15 mouse cellular contexts compared by ENCODE assay signal in the genomic region with DNA sequence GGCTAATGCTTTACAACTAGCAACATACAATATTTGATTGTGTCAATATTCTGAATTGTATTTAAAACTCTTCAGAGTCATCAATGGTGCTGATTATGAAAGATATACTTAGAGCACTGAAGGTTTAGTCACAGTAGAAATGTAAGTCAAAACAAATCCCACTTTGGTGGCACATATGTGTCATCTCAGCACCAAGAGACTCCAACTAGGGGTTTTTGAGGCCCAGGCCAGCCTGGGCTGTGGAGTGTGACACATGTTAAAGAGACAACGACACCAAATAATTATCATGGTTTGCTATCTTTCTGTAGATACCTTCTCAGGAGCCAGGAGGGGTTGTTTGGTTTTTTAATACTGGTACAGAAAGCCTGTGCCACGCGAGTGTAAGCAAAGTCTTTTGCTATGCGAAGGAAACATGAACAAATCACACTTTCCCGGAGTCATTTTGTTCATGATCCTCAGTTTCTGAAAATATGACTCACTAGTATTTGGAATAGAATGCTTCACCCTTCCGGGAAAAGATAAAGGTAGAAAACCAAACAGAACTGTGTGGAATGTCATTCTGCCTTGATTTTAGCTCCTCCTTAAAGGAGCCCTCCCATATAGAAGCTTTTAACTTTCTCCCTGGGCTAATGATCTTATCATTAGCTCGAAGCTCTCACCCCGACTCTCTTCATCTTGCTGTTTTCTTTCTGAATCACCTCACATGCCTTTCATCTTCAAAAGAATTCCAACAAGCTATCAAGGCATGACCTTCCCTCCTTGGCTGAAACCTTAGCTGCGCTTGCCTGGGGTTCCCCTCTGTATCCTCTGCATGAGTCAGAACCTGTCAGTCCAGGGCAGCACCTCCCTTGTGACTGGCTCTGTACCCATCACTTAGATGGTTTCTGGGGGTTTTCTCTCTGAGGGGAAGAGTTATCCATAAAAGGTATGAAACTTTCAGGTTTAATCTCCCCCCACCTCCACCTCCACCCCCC. TPM values are rescaled to one million over a fixed set of nuclear protein-coding genes. Genes with fewer than 3 reads are reported as not detected.
DNase-seq lines count a peak whose midpoint lies in the region; ATAC-seq and TF ChIP-seq lines count a peak whose summit lies in the region.
"Had no signal": no experiment of that assay in that cellular context is flagged by ENCODE, and none has a peak within 500 bp of the region (broad histone marks: within the 10 kb centered on the region; RNA-seq: fewer than 3 reads in every experiment).

No protein-coding gene starts in this region.

- peaks cover 13% of the 10 kb centered on the region; the same call in 1 of the 2 replicates for H3K4me1 ChIP-seq in kidney, embryonic 15.5 days
- H3K4me1 ChIP-seq: liver, embryonic 15.5 days; midbrain, embryonic 12.5 days had no signal

- H3K27me3 ChIP-seq in kidney, embryonic 15.5 days, result no peaks in the 10 kb centered on the region
- no peaks in the 10 kb centered on the region for H3K27me3 ChIP-seq in Patski
- H3K27me3 ChIP-seq: embryonic facial prominence, embryonic 13.5 days; midbrain, embryonic 12.5 days had no signal

- H3K4me2 ChIP-seq in kidney, embryonic 15.5 days, result no peak overlapping the region
- H3K4me2 ChIP-seq: embryonic facial prominence, embryonic 13.5 days; liver, embryonic 15.5 days; midbrain, embryonic 12.5 days had no signal

- H3K9ac ChIP-seq in kidney, embryonic 15.5 days, result no peak overlapping the region
- H3K9ac ChIP-seq: embryonic facial prominence, embryonic 13.5 days; liver, embryonic 15.5 days; midbrain, embryonic 12.5 days had no signal

- in situ Hi-C loops in Patski (cut with MboI; ENCODE audit: low pct_unique_long_range_greater_than_20kb), result no loop called here

- no peak for TF ChIP-seq CTCF in Patski (IDR thresholded peaks at IDR 0.05)

- H3K9me3 ChIP-seq in kidney, embryonic 15.5 days (replicated peaks), result no peaks in the 10 kb centered on the region
- H3K9me3 ChIP-seq: embryonic facial prominence, embryonic 13.5 days; liver, embryonic 15.5 days; midbrain, embryonic 12.5 days had no signal

- WGBS in kidney, embryonic 15.5 days, result 51% methylated on average over 9 of the region's 9 CpGs

- ATAC-seq in kidney, embryonic 15.5 days (replicated peaks; ENCODE audit: low FRiP score), result peak; percentile 94
- ATAC-seq in Patski, result peak; percentile 99
- ATAC-seq: hindbrain, postnatal 0 days had no signal

- CTCF ChIA-PET in Patski (lab: Charles Lee), result interaction anchor here (0.6 to 5.7 kb wide), 5 partner anchors 16 to 399 kb away, joined by 3 to 43 read pairs (median 3); no protein-coding TSS in a partner anchor

- POLR2A ChIA-PET in Patski (lab: Charles Lee), result no interaction called here

- peak; percentile 42 to 77 for DNase-seq in adrenal gland, adult (ENCODE audit: inconsistent age in 2 of 2, low spot score in 1 of 2)
- DNase-seq in adrenal gland, postnatal 25 days, result no peak
- no peak for DNase-seq in kidney, postnatal 14 days
- DNase-seq in Patski (ENCODE audit: low read depth, low spot score), result peak; percentile 79
- DNase-seq in mesoderm, embryonic 11.5 days (ENCODE audit: low read depth, low spot score), result peak; percentile 17
- DNase-seq in urinary bladder, postnatal 4 days (ENCODE audit: low spot score in 2 of 2), result no peak
- no peak for DNase-seq in cerebellum, adult 9-10 months
- DNase-seq: cerebellum, adult 9-11 months; heart, postnatal 14 days; thymus, adult 2 months had no signal

- H3K4me3 ChIP-seq in kidney, embryonic 15.5 days (replicated peaks), result no peak overlapping the region
- H3K4me3 ChIP-seq: embryonic facial prominence, embryonic 13.5 days; liver, embryonic 15.5 days; midbrain, embryonic 12.5 days had no signal

- H3K36me3 ChIP-seq in kidney, embryonic 15.5 days, result peaks cover 22% of the 10 kb centered on the region
- H3K36me3 ChIP-seq: liver, embryonic 15.5 days; midbrain, embryonic 12.5 days had no signal

- no peak overlapping the region for H3K27ac ChIP-seq in kidney, embryonic 15.5 days
- H3K27ac ChIP-seq: embryonic facial prominence, embryonic 13.5 days; hindbrain, postnatal 0 days; liver, embryonic 15.5 days; midbrain, embryonic 12.5 days had no signal

RNA-seq across cellular contexts. Expression of a gene that starts 31.3 kb away (rescaled TPM):
- 18.3 and 19.0 TPM in 2 replicates for total RNA-seq in adrenal gland, postnatal 25 days (2021)
- polyA plus RNA-seq in kidney, embryonic 15.5 days (2015; fragmentation: Nextera tagmentation; extraction: Ambion mirVana), result 102 and 118 TPM in 2 replicates
- polyA plus RNA-seq in Patski (2021), result 153 TPM

RNA-seq across cellular contexts. Expression of a gene that starts 34.0 kb away (rescaled TPM):
- 24.7 and 48.4 TPM in 2 replicates for total RNA-seq in adrenal gland, postnatal 25 days (2021)
- 19.9 and 21.3 TPM in 2 replicates for polyA plus RNA-seq in kidney, embryonic 15.5 days (2015; fragmentation: Nextera tagmentation; extraction: Ambion mirVana)
- 31.2 TPM for polyA plus RNA-seq in Patski (2021)

RNA-seq across cellular contexts. Expression of a gene that starts 34.1 kb away (rescaled TPM):
- 63.6 and 64.4 TPM in 2 replicates for total RNA-seq in adrenal gland, postnatal 25 days (2021)
- 32.8 and 33.9 TPM in 2 replicates for polyA plus RNA-seq in kidney, embryonic 15.5 days (2015; fragmentation: Nextera tagmentation; extraction: Ambion mirVana)
- 44.2 TPM for polyA plus RNA-seq in Patski (2021)

Comparison
In these comparisons a context has a peak if more than half of its experiments do, and no peak if none do; other contexts are left out.
1. DNase-seq: peak in adrenal gland, adult (2 of 2), Patski (single experiment) and mesoderm, embryonic 11.5 days (single experiment); none in adrenal gland, postnatal 25 days (single experiment), kidney, postnatal 14 days (single experiment), urinary bladder, postnatal 4 days (0 of 2) and cerebellum, adult 9-10 months (single experiment).